Mouse (Mus musculus): Measurements from ENCODE around the gene Snta1.

The Snta1 gene

DNA sequence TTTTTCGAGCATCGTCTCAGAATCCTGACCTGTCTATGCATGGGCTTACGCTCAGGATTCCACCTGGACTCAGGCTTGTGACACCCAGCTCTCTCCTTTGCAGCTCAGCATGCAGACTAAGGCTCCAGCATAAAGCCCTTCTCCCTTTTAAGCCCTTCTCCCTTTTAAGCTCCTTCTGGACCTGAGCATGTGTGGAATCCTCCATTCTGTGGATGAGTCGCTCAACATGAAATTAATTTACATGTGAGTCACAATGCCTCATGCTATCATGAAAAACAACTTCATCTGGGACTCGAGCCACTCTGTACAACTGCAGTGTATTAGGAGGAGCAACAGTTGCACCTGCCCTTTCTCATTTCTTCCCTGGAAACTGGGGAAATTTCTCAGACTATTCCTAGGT is 14.3 kb upstream of the Snta1 start:
- DNase-seq (ENCODE audit: low spot score in 2 of 2), result no peak

DNA sequence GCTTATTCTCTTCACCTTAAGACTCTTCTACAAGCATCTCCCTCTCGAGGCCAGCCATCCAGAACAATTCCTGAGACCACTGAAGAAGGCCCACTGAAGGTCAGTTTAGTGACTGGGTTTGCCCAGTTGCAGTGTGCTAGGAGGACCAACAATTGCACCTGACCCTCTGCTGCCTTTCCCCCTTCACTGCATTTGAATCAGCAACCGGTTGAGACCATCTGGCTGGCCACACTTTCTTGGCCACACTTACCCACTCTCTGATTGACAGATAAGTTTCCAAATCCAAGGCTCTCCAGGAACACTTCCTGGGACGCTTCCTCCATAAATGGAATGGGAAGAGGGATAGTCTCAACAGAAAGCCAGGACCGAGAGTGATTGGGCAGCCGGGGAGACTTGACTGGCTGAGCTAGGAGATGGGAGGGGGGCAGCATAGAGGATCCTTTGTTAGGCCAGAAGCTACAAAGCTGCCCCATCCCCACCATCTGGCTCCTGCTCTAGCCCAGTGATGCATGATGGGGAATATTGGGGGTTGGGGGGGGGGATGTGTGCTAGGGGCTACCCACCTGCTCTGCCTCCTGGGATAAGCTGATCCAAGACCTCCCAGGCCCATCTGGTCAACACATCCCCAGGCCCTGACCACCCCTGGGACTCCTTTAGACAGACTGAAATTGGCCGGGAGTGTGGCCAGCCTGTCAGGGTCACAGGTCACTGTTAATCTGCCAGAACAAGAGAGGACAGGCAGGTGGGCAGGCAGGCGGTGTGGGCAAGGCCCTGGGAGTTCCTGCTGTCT is 13.2 kb upstream of the Snta1 start:
- DNase-seq (ENCODE audit: low spot score in 2 of 2), result no peak

DNA sequence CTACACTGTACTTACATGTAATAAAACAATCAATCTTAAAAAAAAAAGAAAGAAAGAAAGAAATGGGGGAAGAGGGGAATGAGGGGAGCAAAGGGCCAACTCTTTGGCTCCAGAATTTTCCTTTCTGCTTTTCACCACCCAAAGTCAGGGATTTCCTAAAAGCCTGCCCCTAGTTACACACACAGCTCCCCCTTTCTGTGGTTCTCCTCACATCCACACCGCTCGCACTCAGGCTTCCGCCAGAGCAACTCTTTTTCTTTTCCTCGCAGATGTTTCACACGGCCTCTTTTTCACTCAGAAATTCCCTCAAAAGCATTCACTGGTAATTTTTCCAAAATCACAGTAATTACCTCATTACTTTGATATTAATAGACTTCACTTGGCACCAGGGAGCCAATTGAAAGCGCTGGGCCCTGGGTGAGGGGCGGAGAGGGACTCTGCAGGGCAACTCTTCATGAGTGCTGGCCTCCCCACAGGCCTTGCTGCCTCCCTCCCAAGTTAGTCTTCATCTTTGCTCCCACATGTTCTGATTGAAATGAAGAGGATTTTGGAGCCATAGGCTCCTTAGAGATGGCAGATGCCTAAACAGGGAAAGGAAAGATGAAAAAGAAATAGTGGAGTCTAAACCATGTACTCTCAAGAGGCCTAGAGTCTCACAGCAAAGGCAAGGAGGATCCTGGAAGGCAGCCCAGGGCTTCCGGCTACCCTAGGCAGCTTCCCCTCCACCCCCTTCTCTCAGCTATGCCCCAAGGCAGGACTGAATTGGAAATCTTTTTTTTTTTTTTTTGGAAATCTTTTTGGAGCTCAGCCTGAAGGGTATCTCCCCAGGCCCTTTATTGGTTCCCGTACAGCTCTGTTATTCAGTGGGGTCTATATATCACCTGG is 12.0 kb upstream of the Snta1 start:
- no peak for DNase-seq (ENCODE audit: low spot score in 2 of 2)

DNA sequence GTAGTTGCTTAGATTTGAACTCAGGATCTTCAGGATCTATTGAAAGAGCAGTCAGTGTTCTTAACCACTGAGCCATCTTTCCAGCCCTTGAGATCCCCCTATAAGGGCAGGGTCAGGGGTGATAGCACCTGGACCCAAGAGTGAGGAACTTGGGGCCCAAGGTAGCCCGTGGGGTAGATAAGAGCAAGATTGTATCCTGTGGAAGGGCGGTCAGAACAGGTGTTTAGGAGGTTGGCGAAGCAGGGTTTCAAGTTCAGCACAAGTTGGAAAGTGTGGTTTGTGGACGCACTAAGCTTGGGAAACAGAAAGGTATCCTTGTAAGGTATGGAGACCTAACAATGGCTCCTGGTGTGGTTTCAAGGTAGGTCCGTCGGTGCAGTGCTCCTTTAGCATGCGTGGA is 10.1 kb upstream of the Snta1 start:
- no peak for DNase-seq (ENCODE audit: low spot score in 2 of 2)

DNA sequence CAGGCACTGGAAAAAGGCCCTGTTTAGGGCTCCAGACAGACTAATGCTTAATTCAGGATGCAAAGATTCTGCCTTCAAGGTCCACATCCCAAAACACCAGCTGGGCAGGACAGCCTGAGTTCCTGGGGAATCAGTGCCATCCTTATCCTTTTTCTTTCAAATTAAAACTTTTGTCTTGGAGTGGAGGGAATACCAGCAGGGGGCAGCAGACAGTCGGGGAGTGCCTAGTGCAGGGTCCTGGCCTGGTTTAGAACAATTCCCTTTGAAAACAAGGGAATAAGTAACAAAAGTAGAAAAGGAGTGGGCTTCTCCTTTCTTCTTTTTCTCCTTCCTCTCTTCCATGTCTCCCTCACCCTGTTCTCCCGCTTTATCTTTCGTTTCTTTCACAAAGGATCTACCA is 9.2 kb upstream of the Snta1 start:
- DNase-seq (ENCODE audit: low spot score in 2 of 2), result peak in 1 of 2 experiments; percentile 67

DNA sequence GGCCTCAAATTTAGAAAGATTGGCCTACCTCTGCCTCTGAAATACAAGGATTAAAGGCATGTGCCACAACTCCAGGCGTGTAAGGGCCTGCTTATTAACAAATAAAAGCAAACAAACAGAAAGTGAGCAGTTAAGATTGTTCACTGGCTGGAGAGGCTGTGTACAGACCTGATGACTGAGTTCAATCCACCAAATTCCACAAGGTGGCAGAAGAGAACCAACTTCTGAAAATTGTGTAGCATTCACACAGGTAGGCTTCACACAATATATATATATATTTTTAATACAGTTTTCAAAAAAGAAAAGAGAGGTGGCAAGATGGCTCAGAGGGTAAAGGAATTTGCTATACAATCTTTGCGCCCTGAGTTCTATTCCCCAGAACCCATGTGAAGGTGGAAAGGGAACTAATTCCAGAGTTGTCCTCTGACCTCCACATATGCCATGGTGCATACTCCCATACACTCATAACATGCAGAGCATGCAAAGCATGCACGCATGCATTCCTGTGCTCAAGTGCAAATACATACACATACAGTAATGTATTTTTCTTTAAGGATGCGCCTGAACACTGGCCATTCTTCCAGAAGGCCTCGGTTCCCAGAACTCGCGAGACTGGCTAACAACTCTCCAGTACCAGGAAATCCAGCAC is 4.2 kb upstream of the Snta1 start:
- DNase-seq (ENCODE audit: low spot score in 2 of 2), result no peak

DNA sequence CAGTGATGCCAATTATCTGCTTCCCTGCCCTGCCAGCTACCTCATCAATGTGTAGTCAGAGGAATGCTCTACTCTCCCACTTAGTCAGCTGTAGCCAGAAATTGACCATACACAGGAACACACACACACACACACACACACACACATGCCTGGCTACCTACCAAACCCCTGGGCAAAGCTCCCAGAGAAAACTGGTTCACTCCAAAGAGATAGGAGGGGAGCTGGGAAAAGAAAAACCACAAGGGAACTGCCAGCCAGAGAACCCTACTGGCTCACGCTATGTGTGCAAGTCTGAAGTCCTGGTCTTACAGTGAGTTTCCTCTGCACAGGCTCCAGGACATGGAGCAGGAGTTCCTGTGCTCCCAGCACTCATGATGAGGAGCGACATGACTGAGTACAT is 2.5 kb upstream of the Snta1 start:
- DNase-seq (ENCODE audit: low spot score in 2 of 2), result no peak

DNA sequence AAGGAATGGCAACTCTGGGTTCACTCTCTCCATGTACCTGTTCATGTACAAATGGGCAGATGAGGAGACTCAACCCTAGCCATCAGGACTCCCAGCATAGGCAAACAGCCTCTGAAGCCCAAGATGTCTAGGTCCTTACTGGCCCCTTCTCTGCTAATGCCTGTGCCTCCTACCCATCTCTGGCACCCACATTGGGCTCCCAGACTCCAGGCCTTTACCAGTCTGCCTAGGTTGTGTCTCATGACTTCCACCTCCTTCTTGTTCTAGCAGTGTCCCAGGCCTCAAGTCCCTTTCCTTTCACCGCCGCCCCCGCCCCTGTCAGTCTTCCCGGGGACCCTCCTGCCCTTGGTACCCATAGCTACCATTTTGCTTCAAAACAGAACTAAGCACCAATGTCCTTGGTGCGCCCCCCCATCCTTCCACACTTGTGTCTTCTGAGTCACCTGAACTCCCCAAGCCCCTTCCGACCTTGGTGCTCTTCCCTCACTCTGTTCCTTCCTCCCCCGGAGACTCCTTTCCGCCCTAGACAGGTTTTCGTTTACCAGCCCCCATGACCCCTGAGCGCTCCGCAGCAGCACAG is 746 bp downstream of the Snta1 start:
- DNase-seq (ENCODE audit: low spot score in 2 of 2), result no peak

DNA sequence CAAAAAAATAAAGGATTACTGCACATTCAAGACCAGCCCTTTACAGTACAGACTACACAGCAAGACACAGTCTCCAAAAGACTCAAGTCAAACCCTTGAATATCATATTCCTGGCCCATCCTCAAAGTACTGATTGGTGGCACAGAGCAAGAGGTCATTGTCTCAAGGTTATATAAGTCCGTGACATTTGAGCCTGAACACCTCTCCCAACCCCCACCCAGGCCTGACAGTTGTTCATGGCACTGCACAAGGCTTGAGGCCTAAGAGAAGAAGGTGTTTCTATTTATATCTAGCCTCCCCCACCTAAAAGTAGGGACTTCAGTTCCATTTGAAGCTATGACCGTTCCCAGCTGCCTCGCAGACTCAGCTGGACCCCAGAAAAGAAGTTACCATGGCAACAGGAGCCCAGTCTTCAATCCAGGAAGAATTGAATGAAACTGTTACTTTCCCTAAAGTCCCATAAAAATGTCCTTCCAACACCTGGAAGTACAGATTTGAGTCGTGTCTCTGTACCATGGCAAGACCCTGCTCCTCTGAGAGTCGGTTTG is 2.4 kb downstream of the Snta1 start:
- DNase-seq (ENCODE audit: low spot score in 2 of 2), result no peak

DNA sequence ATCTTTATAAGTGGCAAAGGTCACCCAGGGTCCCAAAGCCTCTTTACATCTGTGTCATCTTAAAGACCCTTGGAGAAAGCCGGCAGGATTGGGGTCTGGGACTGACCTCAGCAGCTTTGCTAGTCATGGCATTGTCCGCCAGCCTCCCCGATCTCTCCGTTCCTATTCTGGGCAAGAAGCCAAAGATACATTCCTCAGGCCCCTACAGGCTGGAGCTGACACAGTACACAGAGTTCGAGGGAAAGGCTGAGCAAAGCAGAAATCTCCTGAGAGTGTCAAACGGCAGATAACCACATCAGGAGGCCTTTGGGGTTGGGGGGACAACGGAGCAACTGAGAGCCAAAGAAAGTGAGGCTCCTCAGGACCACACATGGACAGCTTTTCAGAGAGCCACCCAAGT is 5.1 kb downstream of the Snta1 start:
- DNase-seq (ENCODE audit: low spot score in 2 of 2), result no peak

DNA sequence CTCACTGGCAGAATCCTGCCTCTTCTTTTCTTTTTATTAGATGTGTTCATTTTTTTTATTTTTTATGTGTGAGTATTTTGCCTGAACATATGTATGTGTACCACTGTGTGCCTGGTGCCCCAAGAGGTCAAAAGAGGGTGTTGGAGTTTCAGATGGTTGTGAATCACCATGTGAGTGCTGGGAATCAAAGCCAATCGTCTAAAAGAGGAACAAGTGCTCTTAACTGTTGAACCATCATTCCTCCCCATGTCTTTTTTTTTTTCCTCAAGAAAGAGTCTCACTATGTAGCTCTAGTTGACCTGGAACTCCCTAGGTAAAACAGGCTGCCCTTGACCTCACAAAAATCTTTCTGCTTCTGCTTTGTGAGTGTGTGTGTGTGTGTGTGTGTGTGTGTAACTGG is 5.9 kb downstream of the Snta1 start:
- DNase-seq (ENCODE audit: low spot score in 2 of 2), result no peak

DNA sequence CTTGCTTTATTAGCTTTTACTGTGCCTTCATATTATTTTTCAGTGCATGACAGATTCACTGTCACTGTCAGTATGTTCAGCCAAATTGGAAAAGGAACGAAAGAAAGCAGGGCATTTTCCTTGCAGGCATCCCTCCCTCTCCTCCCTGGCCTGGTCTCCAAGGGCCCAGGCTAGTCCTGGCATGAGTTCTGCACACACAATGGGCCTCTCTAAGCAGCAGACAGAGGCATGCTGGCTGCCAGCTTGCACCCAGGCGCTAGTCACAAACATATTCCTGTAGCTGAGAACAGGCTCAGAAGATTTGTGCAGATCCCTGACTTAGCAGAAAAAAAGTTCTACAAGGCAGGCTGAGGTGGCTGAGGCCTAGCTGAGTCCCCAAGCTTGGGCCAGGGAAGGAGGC is 8.6 kb downstream of the Snta1 start:
- DNase-seq (ENCODE audit: low spot score in 2 of 2), result peak in 1 of 2 experiments; percentile 51

DNA sequence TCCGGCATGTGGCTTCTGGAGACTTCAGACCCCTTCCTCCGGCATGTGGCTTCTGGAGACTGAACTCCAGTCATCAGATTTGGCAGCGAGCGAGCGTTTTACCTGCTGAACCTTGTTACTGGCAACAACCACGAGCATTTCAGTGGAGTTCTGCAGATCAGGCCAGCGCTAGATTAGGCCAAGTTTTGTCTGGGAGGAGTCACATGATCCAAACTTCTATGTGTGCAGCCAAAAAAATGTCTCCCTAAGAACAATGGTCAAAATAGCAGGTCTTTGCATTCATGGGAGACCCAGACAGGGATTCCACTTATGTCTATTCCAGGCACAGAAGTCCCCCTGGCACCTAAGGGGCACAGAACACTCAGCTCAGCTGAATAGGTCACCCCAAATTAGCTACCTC is 9.6 kb downstream of the Snta1 start:
- no peak for DNase-seq (ENCODE audit: low spot score in 2 of 2)

DNA sequence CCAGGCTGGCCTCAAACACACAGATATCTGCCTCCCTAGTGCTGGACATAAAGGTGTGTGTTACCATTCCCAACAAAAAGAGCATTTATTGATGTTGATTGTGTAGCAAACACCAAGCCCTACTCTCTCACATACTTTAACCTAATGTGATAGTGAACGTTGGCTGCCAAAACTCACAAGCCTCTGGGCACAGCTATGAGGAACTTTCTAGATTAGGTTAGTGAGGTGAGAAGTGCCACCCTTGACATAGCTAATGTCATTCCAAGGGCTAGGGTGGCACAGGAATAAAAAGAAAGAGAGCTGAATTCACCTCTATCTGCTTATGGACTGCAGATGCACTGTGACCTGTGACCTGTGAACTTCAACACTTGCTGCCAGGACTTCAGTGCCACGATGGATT is 11.4 kb downstream of the Snta1 start:
- DNase-seq (ENCODE audit: low spot score in 2 of 2), result no peak

DNA sequence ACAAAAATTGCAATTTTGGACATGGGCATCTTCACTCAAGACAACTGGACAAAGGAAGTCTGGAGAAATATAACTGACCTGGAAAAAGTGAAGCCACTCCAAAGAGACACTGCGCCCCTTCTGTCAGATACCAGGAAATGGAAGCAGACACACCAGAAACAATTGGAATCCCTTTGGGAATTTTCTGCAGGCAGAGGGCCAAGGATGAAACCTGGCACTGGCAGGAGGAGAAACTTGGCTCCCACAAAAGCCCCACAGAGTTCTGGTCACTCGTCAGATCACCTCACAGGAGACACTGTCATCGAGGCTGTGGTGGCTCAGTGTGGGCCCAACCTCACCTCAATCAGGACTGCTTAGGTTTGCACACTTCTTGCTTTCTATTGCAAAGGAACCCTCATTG is 13.3 kb downstream of the Snta1 start:
- no peak for DNase-seq (ENCODE audit: low spot score in 2 of 2)

DNA sequence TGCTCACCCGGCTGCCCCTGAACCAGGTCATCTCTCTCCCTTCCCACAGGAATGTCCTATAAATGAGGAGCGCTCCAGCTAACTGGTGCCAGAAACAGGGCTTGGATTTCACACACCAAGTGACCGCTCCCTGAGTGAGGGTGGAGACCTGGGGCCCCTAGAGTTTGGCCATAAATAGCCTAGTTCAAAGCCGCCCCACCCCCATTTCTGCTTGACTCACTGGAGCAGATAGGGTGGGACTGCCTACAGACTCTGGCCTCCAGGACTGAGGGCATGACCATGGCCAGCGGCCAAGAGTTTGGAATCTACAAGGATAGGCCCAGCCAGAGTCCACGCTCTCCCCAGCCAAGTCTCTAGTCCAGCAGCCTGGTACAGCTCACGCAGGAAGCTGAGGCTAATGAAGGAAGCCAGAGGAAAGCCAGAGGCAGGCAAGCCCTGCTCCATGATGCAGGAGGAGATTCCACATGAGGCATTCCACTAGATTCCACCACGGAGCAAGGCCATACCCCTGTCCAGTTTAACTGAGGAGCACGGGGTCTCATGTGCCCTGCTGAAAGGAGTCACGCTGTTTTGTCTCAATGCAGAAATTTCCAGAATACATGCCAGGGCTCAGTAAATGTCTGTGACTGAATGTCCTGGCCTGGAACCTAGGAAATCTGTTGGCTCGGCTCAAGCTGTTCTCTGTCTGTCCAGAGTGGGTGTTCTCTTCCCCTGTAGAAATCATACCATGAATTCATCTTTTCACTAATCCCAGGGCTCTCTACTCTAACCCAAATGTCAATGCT is 17.5 kb downstream of the Snta1 start:
- DNase-seq (ENCODE audit: low spot score in 2 of 2), result peak in 1 of 2 experiments; percentile 52

DNA sequence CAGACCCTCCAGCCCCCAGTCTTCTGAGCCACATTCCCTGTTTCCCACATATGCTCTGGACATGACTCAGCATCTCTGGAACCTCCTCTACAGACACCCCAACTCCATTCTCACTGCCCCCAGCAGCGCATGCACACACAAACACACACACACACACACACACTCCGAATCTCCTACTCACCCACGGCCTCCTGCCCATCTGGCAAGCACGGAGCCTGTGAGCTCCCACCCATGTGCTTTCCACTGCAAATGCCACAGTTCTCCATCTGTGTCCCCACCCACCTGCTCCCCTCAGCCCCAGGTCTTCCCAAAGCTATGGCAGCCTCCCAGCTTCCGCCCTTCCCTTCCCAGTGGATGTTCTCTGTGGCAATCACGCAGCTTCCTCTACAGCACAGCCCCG is 28.8 kb downstream of the Snta1 start:
- DNase-seq (ENCODE audit: low spot score in 2 of 2), result peak; percentile 63 to 89

DNA sequence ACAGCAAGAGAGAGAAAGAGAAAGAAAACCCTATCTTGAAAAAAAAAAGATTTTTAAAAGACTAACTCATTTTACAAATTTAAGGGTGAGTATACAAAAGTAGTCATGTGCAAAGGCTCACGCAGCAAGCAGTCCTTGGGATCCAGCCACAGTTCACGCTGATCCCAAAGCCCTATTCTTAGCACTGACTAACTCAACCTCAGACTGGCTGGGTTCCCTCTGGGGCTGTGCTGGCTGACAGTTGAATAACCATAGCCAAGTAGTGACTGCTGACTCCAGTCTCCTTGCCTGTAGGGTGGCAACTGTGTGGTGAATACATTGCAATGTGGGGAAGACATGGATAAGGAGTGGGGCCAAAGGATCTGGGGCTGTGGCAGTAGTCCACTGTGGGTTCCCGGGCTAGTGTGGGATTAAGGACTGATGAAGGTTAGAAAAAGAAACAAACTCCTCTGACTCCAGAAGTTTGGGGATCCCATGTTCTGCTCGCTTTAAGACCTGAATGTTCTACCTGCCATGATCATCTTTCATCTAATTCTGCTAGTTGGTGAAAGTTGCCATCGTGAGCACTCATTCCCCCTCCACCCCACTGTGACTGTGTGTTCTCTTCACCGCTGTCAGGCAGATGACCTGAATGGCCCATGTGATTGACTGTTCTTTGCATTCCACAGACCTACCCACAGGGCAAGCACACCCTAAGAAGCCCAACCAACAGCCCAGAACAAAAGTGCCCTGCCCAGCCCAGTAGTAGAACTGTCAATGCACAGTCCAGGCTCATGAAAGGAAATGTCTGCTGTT is 32.9 kb downstream of the Snta1 start:
- no peak for DNase-seq (ENCODE audit: low spot score in 2 of 2)

DNA sequence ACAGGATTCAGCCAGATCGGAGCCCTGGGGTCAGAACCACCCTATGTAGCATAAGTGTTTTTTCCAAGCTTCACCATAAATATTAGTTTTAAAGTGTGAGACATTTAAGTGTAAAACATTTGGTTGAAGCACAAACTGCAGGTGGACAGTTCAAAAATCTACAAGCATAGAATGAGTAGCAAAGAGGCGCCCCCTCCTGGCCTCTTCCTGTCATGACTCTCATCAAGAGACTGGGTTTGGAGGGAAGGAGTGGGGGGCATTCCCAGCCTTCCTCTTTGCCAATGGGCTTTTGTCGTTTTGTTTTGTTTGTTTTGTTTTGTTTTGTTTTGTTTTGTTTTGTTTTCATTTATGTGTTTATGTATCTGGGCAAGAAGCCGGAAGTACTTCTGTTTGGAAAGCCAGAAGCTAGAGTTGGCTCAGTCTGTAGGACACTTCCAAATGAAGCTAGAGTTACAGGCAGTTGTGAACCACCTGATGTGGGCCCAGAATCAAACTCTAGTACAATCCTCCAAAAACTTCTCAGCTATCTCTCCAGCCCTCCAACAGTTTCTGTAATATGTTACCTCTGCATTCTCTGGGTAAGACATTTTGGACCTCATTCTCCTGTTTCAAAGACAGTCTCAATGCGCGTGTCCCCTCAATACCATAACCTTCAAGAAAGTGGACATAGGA is 33.8 kb downstream of the Snta1 start:
- peak in 1 of 2 experiments; percentile 59 for DNase-seq (ENCODE audit: low spot score in 2 of 2)

All from frontal cortex, postnatal 10 days (tissue).